ENCODE assay signal across 7 mouse cellular contexts in the genomic region with DNA sequence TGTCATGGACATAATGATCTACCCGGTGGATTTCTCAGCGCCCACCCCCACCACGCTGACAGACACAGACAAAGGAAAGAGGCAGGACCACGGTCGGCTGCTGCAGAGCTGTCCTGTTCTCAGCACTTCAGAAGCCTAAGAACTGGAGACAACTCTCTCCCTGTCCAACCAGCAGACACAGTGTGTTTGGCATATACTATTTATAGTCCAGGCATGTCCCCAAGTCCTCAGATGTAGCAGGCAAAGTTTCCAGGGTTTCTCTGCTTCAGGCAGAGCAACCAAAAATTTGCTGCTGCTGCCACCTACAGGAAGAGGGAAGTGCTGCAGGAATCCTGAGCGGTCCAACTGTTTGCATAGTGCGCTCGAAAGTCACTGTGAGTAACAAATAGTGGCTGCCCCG. TPM values are rescaled to one million over a fixed set of nuclear protein-coding genes. Genes with fewer than 3 reads are reported as not detected.
A peak's percentile ranks its signal among the peaks of the same experiment; 100 is the strongest.
DNase-seq lines count a peak whose midpoint lies in the region; ATAC-seq and TF ChIP-seq lines count a peak whose summit lies in the region.

No protein-coding gene starts in this region.

- no peaks in the 10 kb centered on the region for H3K9me3 ChIP-seq in heart, embryonic 13.5 days
- no peaks in the 10 kb centered on the region for H3K9me3 ChIP-seq in lung, embryonic 16.5 days (ENCODE audit: control insufficient read depth, low read length)

- no peak overlapping the region for H3K27ac ChIP-seq in heart, embryonic 13.5 days (replicated peaks)
- H3K27ac ChIP-seq in lung, embryonic 16.5 days (ENCODE audit: low read length) = no peak overlapping the region

- H3K4me3 ChIP-seq in heart, embryonic 13.5 days = no peak overlapping the region
- no peak overlapping the region for H3K4me3 ChIP-seq in lung, embryonic 16.5 days (ENCODE audit: low read length)

- peak; percentile 86 for TF ChIP-seq CTCF in Patski (IDR thresholded peaks at IDR 0.05)
- TF ChIP-seq CTCF in brain, embryonic 14.5 days (IDR thresholded peaks at IDR 0.05; ENCODE audit: borderline replicate concordance, extremely low read depth, insufficient read depth, insufficient read length) = peak; percentile 96

- peak overlapping the region; percentile 41 for H3K4me2 ChIP-seq in heart, embryonic 13.5 days
- no peak overlapping the region for H3K4me2 ChIP-seq in lung, embryonic 16.5 days (ENCODE audit: low read depth, low read length)

- POLR2A ChIA-PET in Patski (lab: Charles Lee) = no interaction called here

- ATAC-seq in Patski = no peak
- 0 out of 2 replicates have a peak, but pooled peaks have one; percentile 34 for ATAC-seq in erythroid progenitor cell, adult 5-6 weeks (replicated peaks; ENCODE audit: low FRiP score, poor library complexity, severe bottlenecking)
- peak; percentile 51; the same call in 1 of the 2 replicates for ATAC-seq in heart, embryonic 13.5 days (ENCODE audit: extremely low read depth, insufficient number of reproducible peaks, low FRiP score, low TSS enrichment)
- peak; percentile 85 for ATAC-seq in lung, embryonic 16.5 days (ENCODE audit: low read depth)

- CTCF ChIA-PET in Patski (lab: Charles Lee) = interaction anchor here (0.8 kb wide), 1 partner anchor 32 kb away, joined by 3 read pairs; no protein-coding TSS in a partner anchor

- H3K36me3 ChIP-seq in heart, embryonic 13.5 days = no peaks in the 10 kb centered on the region
- no peaks in the 10 kb centered on the region for H3K36me3 ChIP-seq in lung, embryonic 16.5 days (ENCODE audit: control insufficient read depth, insufficient read depth, low read length)

- no peak for TF ChIP-seq POLR2A in brain, embryonic 14.5 days (IDR thresholded peaks at IDR 0.05; ENCODE audit: borderline replicate concordance, extremely low read depth, insufficient read depth, insufficient read length, poor library complexity, severe bottlenecking)

- H3K4me1 ChIP-seq in heart, embryonic 13.5 days = peaks cover 5% of the 10 kb centered on the region
- peaks cover 4% of the 10 kb centered on the region; the same call in 1 of the 2 replicates for H3K4me1 ChIP-seq in lung, embryonic 16.5 days (replicated peaks; ENCODE audit: control insufficient read depth, insufficient read depth, low read length)

- in situ Hi-C loops in Patski (cut with MboI; ENCODE audit: low pct_unique_long_range_greater_than_20kb) = loop anchor here (10.0 kb wide), 2 partner anchors 189 to 289 kb away; no protein-coding TSS in a partner anchor

- no peak for DNase-seq in Patski (ENCODE audit: low read depth, low spot score)
- DNase-seq in brain, embryonic 14.5 days (ENCODE audit: low read depth) = peak; percentile 92
- DNase-seq in large intestine, adult 2 months (ENCODE audit: low read depth, low spot score) = peak; percentile 19
- DNase-seq in retina, postnatal 7 days (ENCODE audit: low read depth, low spot score) = peak; percentile 66

- H3K9ac ChIP-seq in heart, embryonic 13.5 days = no peak overlapping the region
- H3K9ac ChIP-seq in lung, embryonic 16.5 days (ENCODE audit: low read length) = no peak overlapping the region; the same call in 1 of the 2 replicates

- 26% methylated on average over 9 of the region's 9 CpGs for WGBS in heart, embryonic 13.5 days
- WGBS in large intestine, adult 2 months = 37% methylated on average over 9 of the region's 9 CpGs
- WGBS in lung, embryonic 16.5 days = 30% methylated on average over 9 of the region's 9 CpGs

- H3K27me3 ChIP-seq in Patski = peaks cover 31% of the 10 kb centered on the region
- peaks cover 14% of the 10 kb centered on the region for H3K27me3 ChIP-seq in heart, embryonic 13.5 days (replicated peaks)
- H3K27me3 ChIP-seq in lung, embryonic 16.5 days (ENCODE audit: control insufficient read depth, insufficient read depth, low read depth, low read length) = no peaks in the 10 kb centered on the region

RNA-seq across cellular contexts. Expression of a gene that starts 11.3 kb away (rescaled TPM):
- polyA plus RNA-seq in Patski (2021) = not detected
- 1.1 and 1.5 TPM in 2 replicates for polyA plus RNA-seq in brain, embryonic 14.5 days (2012; rRNA removed)
- not detected in 2 replicates for total RNA-seq in erythroid progenitor cell, adult 5-6 weeks (2015; ENCODE audit: low replicate concordance)
- total RNA-seq in erythroid progenitor cell, adult 5-6 weeks (2017; ENCODE audit: low replicate concordance) = not detected in 2 replicates
- polyA plus RNA-seq in heart, embryonic 13.5 days (2015; fragmentation: Nextera tagmentation; extraction: Ambion mirVana) = 0.15 TPM in 1 of 2 replicates, not detected in the other
- not detected in 2 replicates for polyA plus RNA-seq in large intestine, adult 2 months (2012; rRNA removed)
- polyA plus RNA-seq in lung, embryonic 16.5 days (2015; fragmentation: Nextera tagmentation; extraction: Ambion mirVana) = 0.57 and 1.3 TPM in 2 replicates

RNA-seq across cellular contexts. Expression of a gene that starts 51.7 kb away (rescaled TPM):
- 0.83 TPM for polyA plus RNA-seq in Patski (2021)
- polyA plus RNA-seq in brain, embryonic 14.5 days (2012; rRNA removed) = 96.9 and 102 TPM in 2 replicates
- total RNA-seq in erythroid progenitor cell, adult 5-6 weeks (2015; ENCODE audit: low replicate concordance) = not detected in 2 replicates
- not detected in 2 replicates for total RNA-seq in erythroid progenitor cell, adult 5-6 weeks (2017; ENCODE audit: low replicate concordance)
- 0.45 and 0.70 TPM in 2 replicates for polyA plus RNA-seq in heart, embryonic 13.5 days (2015; fragmentation: Nextera tagmentation; extraction: Ambion mirVana)
- 2.7 TPM in 2 replicates for polyA plus RNA-seq in large intestine, adult 2 months (2012; rRNA removed)
- 0.98 and 1.7 TPM in 2 replicates for polyA plus RNA-seq in lung, embryonic 16.5 days (2015; fragmentation: Nextera tagmentation; extraction: Ambion mirVana)

Comparison
In these comparisons a context has a peak if more than half of its experiments do, and no peak if none do; other contexts are left out.
1. RNA of a gene that starts 51.7 kb away (polyA plus RNA-seq): 96.9 to 102 TPM in brain, embryonic 14.5 days; 2.7 TPM in large intestine, adult 2 months, 0.98 to 1.7 TPM in lung, embryonic 16.5 days, 0.83 TPM in Patski (single experiment) and 0.45 to 0.70 TPM in heart, embryonic 13.5 days; every median in the first group is over 10 times any median in the second.